Mouse (Mus musculus) retina, embryonic 14.5 days (tissue): ENCODE results near the gene Kansl1.
A peak's percentile ranks its signal among the peaks of the same experiment; 100 is the strongest.

ENCODE experiments used
- DNase-seq: peaks from one replicate; pipeline ENCODE4 v3.0.0-alpha.2; 2015; ENCODE audit warnings: low spot score

The Kansl1 gene

DNA sequence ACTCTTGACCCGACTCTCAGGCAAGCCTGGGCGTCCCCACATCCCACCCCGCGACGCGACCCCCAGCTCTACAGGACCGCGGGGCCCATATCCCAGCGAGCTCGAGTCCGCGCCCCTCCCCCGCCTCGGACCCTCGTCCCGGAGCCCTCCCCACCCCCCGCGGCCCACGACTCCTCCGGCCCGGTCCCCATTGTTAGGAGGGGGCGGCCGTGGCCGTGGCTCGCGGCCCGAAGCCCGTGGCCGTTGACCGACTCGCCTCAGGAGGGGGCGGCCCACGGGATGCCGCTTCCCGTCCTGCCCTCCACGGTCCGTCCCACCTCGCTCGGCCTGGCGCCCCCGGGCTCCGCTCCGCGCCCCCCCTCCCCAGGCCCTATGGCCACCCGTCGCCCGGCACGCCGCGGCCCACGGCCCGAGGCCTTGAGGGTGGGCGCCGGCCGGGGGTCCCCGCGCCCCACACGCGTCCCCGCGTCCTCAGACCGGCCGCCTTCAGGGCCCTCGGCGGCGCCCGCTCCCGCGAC is at the start of gene Kansl1:
Gene Kansl1 (minus strand): TSS at position 111 of the 518 bp plus-strand sequence.
- DNase-seq: peak; percentile 50

DNA sequence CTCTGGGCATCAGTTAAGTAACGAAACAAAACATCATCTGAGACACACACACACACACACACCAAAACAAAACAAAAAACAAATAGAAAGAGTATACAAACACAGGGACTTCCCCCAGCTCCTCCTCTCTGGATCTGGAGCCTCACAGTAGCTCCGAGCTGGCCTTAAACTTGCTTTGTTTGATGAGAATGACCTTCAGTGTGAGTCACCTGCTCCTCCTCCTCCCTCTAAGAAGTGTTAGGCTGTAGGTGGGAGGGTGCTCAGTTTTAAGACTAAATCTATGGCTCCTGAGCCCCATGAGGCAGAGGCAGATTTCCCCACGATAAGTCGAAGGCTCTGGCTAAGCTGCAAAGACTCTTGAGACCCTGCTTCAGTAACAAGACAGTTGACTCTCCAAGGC is 43.8 kb upstream of the Kansl1 start:
- no peak for DNase-seq

DNA sequence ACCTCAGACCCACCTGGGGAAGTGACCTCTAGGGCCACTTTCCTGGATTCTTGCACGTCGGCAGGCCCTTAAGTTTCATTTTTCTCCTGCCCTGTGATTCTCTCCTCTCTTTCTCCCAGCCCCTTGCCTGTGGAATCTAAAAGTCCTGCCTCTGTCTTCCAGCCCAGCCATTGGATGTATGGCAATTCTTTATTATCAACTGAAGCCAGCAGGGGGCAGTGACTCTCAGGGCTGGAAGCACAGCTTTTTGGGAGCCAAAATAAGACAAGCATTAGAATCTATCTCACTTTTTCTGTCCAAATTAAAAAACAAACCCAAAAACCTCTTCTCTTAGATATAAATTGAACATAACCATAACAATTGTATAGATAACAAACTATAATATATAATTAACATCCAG is 41.9 kb upstream of the Kansl1 start:
- DNase-seq: peak; percentile 62

DNA sequence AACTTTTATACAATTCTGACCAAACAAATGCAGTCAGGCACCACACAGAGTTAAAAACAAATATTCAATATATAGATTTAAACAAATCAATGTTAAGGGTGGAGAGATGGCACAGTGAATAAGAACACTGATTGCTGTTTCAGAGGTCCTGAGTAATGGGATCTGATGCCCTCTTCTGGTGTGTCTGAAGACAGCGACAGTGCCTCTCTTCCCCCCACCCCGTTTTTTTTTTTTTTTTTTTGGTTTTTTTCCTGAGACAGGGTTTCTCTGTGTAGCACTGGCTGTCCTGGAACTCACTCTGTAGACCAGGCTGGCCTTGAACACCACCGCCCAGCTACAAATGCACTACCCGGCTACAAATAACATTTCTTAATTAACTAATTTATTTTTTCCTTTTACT is 39.8 kb upstream of the Kansl1 start:
- no peak for DNase-seq

DNA sequence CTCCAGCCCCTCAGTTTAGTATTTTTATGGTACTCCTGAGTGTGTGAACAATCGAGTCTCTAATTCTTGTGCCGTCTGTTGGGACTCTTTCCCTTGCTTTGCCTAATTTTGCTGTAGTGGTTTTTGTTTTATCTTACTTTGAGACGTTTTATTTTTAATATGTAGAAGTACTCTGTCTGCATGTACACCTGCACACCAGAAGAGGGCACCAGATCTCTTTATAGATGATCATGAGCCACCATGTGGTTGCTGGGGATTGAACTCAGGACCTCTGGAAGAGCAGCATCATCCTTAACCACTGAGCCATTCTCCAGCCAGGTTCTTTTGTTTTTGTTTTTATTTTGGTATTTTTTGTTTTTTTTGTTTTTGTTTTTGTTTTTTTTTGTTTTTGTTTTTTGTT is 19.6 kb upstream of the Kansl1 start:
- DNase-seq: no peak

DNA sequence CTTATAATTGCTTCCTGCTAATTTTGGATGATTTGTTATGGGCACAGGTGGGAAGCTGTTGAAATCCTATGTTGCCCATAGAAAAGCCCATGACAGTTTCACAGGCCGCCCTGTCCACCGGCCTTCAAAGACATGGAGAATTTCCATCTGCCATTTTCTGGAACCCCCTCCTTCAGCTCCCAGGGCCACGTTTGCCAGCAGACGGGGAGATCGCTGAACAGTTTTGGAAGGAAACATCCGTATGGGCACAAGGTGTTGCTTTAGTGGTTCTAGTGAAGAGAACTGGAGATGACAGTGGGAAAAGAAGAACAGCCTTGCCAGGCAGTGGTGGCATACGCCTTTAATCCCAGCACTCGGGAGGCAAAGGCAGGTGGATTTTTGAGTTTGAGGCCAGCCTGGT is 13.3 kb upstream of the Kansl1 start:
- no peak for DNase-seq

DNA sequence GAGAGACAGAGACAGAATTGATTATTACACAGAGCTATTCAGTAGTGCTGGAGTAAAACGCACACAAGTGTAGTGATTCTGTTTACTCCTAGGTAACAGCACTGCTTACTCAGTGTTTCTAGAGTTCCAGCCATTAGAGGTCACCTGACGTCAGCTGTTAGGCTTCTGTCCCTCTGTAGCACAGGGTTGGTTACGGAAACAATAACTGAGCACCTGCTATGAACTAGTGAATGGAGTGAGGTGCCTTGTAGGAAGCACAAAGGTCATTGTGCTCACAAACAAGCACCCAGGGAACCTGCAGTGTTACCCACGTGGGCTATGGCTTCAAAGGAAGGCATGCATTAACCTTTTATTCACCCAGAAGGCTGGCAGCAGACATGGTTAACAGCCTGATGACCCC is 10.8 kb upstream of the Kansl1 start:
- no peak for DNase-seq

DNA sequence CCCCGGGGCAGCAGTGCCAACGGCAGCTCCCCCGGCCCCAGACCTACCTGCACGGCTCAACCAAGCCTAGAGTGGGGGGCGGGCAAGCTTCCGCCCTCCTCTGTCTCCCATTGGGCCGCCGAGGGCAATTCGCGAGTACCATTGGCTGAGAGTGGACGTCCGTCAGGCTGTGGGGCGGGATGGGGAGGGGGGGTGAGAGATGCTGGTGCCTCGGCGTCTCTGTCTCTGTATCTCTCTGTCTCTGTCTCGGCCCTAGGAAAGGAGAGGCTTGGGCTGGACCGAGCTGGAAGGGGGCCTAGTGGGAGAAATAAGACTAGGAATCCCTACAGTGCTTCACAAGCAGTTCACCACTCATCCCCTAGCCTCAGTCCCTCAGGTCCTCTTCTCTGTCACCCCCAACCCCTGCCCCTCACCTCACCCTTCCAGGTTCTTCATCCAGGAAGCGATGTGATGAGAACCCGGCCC is 742 bp upstream of the Kansl1 start:
- peak; percentile 93 for DNase-seq

DNA sequence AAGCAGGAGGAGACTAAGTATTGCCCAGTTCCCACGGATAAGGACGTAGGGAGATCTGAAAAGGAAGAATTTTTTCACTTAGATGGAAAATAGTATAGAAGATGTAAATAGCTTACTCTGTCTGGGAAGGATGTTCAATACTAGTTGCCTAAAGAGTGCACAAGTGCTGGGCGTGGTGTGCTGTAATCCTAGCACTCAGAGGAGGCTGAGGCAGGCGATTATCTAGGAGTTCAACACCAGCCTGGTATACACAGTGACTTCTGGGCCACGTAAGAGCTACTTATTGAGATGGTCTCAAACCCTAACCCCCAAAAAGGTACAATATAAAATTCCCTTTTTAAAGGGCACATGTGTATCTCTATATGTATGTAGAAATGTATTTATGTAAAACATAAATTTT is 963 bp downstream of the Kansl1 start:
- DNase-seq: no peak

DNA sequence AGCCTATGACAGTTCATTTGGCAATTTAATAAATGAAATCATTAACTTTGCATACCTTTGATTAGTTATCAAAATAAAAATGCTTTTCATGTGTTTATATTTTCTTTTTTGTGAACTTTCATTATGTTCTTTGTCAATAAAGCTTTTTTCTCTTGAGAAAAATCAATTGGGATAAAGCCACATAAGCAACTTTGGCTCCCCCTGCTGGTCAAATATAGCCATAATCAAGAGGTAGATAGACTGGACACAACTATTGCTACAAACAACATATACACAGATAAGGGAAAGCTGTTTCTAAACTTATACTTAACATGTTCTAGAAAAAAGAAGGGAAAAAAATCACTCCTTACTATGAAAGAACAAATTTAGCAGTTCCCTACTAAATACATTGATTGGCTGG is 7.1 kb downstream of the Kansl1 start:
- peak; percentile 93 for DNase-seq

DNA sequence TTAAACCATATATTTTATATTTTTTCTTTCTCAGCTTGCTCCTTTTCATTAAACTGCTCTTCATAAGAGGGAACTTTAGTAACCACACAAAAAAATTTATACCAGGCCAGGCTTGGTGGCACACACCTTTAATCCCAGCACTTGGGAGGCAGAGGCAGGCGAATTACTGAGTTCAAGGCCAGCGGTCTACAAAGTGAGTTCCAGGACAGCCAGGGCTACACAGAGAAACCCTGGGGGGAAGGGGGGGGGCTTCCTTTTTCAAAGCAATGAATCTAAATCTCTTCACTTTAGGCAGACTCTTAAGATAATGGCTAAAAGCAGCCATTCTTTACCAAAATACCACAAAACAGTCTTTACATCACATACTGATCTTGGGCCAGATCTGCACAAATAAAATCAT is 9.0 kb downstream of the Kansl1 start:
- DNase-seq: no peak

DNA sequence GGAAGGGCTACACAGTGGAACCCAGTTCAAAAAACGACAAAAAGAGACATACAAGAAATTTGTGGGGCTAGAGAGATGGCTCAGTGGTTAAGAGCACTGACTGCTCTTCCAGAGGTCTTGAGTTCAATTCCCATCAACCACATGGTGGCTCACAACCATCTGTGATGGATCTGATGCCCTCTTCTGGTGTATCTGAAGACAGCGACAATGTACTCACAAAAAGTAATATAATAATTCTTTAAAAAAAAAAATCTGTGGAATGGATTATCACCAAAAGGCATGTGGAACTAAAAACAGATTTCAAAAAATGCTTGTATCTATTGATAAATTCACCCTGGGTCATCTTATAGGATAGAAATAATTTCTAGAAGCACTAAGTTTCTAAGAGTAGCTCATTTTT is 10.2 kb downstream of the Kansl1 start:
- DNase-seq: no peak

DNA sequence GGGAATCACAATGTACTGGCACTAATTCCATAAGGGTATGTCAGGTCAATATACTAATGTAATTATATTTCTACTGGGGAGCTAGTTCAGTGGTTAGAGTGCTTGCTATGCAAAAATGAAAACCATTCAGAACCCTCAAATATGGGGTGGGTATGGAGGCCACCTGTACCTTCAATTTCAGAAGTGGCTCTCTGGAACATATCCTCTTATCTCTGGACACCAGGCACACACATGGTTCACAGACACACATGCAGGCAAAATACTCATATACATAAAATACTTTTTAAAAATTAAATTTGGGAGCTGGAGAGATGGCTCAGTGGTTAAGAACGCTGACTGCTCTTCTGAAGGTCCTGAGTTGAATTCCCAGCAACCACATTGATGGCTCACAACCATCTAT is 16.0 kb downstream of the Kansl1 start:
- no peak for DNase-seq

DNA sequence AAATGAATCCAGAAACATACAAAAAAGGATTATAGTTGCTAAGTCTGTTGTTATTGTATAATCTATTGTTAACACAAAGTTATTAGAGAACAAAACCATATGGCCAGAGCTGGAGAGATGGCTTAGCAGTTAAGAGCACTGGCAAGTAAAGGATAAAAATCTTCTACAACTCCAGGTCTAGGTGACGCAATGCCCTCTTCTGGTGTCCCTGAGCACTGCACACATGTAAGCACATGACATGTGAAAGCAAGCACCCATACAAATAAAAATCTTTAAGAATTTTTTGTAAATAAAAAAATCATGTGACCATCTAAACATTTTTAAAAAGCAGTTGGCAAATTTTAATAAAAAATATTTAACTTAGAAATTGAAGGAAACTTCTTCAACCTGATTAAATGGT is 17.4 kb downstream of the Kansl1 start:
- no peak for DNase-seq

DNA sequence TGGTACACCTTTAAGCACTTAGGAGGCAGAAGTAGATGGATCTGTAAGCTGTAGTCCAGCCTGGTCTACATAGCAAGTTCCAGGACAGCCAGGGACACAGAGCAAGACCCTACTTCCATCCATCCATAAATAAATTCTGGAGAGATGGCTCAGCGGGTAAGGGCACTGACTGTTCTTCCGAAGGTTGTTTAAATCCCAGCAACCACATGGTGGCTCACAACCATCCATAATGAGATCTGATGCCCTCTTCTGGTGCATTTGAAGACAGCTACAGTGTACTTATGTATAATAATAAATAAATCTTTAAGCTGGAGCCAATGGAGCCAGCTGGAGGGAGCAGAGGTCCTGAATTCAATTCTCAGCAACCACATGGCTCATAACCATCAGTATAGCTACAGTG is 20.2 kb downstream of the Kansl1 start:
- DNase-seq: peak; percentile 21

DNA sequence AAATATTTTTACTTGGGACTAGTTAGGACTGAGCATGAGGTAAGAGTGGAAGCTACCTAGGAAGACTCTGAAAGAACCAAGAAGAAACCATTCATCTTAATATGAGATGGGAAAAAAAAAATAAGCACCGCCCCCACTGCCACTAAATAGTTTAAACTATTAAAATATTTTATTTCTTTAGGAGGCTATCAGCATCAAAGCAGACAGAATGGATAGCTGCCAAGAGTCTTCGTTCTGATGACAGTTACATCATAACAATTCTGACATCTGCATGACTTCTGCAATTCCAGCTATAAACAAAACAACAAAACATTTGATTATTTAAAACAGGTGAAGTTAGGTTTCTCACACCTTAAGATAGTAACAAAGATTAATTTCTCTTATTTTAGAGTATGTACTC is 23.1 kb downstream of the Kansl1 start:
- DNase-seq: no peak

DNA sequence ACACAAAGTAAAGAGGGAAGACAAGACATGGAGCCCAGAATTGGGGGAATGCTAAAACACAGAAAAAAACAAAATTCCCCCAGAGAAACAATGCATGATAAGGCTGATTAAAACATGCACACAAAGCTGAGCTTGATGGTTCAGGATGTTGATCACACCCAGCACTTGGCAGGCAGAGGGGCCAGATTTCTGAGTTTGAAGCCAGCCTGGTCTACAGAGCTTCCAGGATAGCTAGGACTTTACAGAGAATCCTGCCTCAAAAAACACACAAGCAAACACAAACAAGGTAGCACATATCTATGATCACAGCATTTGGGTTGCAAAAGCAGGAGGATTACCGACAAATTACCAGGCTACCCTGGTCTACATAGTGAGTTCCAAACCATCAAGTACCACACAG is 23.6 kb downstream of the Kansl1 start:
- DNase-seq: no peak

DNA sequence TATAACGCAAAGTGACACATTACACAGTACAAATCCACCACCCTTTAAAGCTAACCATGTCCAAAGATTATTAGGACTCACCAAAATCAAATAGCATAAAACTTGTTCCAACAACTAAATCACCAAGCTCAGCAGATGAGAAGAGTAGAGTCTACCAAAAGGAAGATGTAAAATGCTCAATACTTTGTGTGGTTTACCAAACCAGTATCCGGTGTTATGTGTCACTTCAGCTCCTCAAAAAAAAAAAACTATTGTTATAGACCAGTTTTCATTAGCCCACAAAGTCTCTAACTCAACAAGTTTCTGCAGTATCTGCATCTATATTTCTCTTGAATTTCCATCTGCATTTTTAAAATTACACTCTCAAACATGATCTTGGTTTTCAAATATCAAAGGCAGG is 25.3 kb downstream of the Kansl1 start:
- DNase-seq: no peak

DNA sequence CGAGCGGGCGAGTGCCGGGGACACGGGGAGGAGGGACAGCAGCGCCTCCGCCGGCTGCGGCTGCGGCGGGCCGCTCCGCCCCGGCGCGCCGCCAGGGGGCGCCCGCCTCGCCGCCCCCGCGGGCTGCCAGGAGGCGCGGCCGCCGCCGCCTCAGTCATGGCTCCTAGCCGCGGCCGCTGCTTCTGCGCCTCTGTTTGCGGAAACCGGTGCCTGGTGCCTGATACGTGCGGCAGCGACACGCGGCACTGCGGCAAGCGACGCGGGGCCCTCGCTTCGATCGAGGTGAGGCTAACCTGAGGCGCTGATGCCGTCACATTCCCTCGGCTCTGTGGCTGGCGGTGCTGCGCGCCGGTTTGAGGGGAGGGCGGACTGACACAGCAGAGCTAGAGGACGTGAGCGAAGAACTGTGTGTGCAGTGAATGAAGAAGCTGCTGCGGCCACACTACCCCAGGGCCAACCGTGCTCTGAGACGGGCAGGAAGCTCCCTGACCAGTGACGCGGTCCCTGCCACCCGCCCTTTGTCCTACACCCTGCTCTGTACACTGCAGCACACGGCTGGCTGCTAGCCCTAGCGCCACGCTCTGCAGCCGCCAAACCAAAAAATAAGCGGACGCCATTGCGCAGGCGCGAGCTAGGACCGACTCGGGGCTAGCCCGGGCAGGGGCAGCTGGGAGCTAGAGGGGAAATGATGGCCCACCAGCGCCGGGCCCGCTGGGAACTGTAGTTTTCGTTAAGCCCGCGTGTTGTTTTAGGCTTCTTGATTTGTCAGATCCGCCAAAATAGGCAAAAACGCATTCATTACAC is 26.1 kb downstream of the Kansl1 start:
- peak; percentile 96 for DNase-seq

DNA sequence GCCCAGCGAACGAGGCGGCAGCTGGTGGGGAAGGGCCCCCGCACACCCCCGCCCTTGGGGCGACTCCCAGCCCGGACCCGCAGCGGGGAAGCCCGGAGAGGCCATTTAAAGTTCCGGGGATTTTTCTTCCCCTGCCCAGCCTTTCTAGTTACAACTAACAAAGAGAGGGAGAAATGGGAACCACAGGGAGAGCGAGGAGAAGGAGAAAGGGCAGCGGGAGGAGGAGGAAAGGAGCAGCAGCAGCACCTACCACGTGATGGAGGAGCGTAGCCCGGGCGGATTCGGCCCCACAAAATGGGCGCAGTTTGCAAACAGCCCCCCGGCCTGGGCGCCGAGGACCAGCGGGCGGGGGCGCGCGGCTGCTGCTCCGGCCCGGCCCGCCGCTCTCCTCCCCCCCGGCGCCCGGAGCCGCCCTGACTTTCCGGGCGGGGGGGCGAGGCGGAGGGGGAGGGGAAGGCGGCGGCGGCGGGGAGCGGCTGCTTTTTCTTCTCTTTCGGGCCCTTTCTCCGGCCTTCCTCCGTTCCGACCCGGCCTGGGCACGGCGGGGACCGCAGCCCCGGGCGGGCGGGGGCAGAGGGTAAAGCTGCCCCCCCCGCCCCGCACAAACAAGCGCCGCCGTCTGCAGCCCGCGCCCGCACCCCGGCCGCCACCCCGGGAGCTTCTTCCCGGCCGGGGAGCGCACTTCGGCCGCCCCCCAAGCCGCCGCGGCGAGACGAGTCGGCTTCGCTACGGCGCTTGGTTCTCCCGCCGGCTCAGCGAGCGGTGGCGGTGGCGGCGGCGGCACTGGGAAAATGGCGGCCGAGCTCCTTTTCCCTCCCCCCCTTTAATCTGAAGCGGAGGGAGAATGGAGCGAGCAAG is 27.0 kb downstream of the Kansl1 start:
- DNase-seq: peak; percentile 79

DNA sequence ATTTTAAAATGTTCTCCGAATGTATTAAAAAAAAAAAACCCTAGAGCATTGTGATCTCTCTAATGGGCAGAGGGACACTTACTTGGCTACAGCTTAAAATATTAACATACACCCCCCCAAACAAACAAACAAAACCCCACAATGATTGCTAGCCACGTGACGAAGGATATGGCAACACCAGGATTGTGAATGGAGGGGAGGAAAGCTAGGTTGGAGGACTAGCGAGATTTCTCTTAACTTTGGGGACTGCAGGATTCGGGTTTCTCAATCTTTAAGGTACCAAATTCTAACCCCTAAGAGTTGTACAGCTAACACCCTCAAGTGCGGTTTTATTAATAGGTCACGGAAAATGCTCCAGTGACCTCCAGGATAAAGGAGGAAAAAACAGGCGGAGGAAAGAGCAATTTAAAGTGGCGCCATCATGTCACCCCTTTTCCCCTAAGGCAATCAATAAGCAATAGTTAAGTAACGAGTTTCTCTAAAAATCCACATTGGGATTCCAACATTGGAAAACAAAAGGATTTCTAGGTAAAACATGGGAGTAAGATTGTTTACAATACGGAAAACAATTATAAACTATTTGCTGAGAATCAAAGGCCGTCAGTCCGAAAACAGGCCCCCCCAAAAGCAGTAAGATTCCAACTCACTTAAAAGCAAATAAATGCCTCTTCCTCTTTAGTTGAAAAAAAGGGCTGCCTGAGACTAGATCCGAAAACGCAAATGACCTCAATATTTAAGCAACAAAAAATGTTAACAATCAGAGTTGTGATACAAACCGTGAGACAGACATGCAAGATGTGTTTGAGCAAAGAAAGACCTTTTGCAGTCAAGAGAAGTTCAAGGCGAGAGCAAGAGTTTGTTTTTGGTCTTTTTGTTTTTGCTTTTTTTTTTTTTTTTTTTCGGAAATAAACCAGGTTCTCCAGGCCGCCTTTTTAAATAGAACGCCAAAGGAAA is 27.9 kb downstream of the Kansl1 start:
- peak; percentile 37 for DNase-seq

DNA sequence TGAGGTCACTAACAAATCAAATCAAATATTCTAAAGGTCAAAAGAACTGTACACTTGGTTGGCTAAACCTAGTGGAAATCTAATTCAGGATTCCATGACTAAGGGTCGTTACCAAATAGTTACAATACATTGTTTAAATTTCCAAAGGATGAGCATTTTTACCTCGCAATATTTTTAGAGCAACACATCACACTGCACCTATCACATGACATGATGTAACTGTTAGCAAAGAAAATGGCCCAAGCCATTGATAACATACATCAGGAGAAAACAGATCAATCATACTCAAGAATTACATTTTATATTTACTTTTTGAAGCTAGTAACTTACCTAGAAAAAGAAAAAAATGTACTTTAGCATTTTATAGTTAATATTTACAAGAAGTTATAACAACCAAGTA is 29.0 kb downstream of the Kansl1 start:
- no peak for DNase-seq
